Mouse (Mus musculus) stomach, embryonic 14.5 days (tissue): ENCODE results near the gene Spns3. TPM values are rescaled to one million over a fixed set of nuclear protein-coding genes. Genes with fewer than 3 reads are reported as not detected.

Experiments used
- ATAC-seq: fragments of 200-750 bp; cut with Nextera tagmentation; 2 replicates; pipeline ENCODE4 v1.8.0; 2017; ENCODE audit warnings: low read depth, moderate TSS enrichment; ENCODE audit not compliant: insufficient number of reproducible peaks, insufficient read depth, low FRiP score
- H3K27ac ChIP-seq: fragments of 300-500 bp; sonication (generic); 2 replicates; pipeline ENCODE4 v1.5.1; 2014; ENCODE audit warnings: mild to moderate bottlenecking, low read length, moderate library complexity, mixed read lengths
- H3K27me3 ChIP-seq: fragments of 300-500 bp; sonication (generic); 2 replicates; pipeline ENCODE4 v1.6.1; 2014; ENCODE audit warnings: low read length, control low read depth, mixed read lengths; ENCODE audit not compliant: control insufficient read depth, insufficient read depth
- H3K36me3 ChIP-seq: fragments of 300-500 bp; sonication (generic); 2 replicates; pipeline ENCODE4 v1.6.1; 2014; ENCODE audit warnings: mild to moderate bottlenecking, control low read depth, low read length, moderate library complexity, mixed read lengths; ENCODE audit not compliant: control insufficient read depth, insufficient read depth
- H3K4me1 ChIP-seq: fragments of 300-500 bp; sonication (generic); 2 replicates; pipeline ENCODE4 v1.6.1; 2014; ENCODE audit warnings: low read length, control low read depth, mixed read lengths; ENCODE audit not compliant: control insufficient read depth, insufficient read depth
- H3K4me2 ChIP-seq: fragments of 300-500 bp; sonication (generic); replicated peaks from 2 replicates; pipeline ENCODE4 v1.6.1; 2014; ENCODE audit warnings: low read depth, low read length, control low read depth
- H3K4me3 ChIP-seq: fragments of 300-500 bp; sonication (generic); 2 replicates; pipeline ENCODE4 v1.5.1; 2014; ENCODE audit warnings: low read depth, low read length, control low read depth
- H3K9ac ChIP-seq: fragments of 300-500 bp; sonication (generic); replicated peaks from 2 replicates; pipeline ENCODE4 v1.6.1; 2014; ENCODE audit warnings: low read depth, mild to moderate bottlenecking, control low read depth, low read length, moderate library complexity, mixed read lengths
- H3K9me3 ChIP-seq: fragments of 300-500 bp; sonication (generic); 2 replicates; pipeline ENCODE4 v1.6.1; 2016; ENCODE audit warnings: low read depth, low read length, control low read depth; ENCODE audit not compliant: control insufficient read depth
- WGBS: fragments of 180-500 bp; shearing (Covaris S2); extraction: QIAGEN DNeasy Blood & Tissue Kit; methylation state at CpG from one replicate; pipeline ENCODE4 v1.1.7; 2014; 5-methylcytosine and 5-hydroxymethylcytosine counted together
- polyA plus RNA-seq: library from polyadenylated mRNA; unstranded; fragments of >200 nt; fragmentation: Nextera tagmentation; extraction: Ambion mirVana; gene quantifications from 2 replicates; pipeline ENCODE4 v1.2.1, GENCODE M21; 2014

The Spns3 gene
- polyA plus RNA-seq, 1 experiment from 2014 or later: not detected

DNA sequence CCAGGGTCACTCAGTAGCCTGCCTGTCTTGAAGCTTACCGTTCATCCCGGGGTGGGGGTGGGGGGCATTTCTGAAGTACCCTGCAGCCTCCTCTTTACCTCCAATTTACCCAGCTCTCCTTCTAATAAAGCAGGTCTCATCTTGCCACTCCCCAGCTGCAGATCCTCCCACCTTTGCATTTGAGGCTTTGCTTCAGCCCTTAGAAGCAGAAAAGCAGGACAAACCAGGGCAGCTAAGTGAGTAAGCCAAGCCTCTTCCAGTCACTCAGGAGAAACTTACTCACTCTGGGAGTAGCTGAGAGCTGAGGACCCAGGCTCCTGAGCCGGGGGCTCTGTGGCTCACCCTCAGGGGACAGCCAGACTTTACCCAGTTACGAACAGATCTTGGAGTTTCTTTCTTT lies 28.2 kb upstream of the Spns3 start:
- no peaks in the 10 kb centered on the region for H3K9me3 ChIP-seq
- no peak for ATAC-seq
- no peaks in the 10 kb centered on the region for H3K36me3 ChIP-seq
- H3K4me1 ChIP-seq: peaks cover 7% of the 10 kb centered on the region; the same call in 1 of the 2 replicates
- 65% methylated on average over 4 of the region's 4 CpGs for WGBS
- no peak overlapping the region for H3K27ac ChIP-seq
- H3K4me2 ChIP-seq: no peak overlapping the region
- H3K4me3 ChIP-seq: no peak overlapping the region
- H3K27me3 ChIP-seq: no peaks in the 10 kb centered on the region
- no peak overlapping the region for H3K9ac ChIP-seq

DNA sequence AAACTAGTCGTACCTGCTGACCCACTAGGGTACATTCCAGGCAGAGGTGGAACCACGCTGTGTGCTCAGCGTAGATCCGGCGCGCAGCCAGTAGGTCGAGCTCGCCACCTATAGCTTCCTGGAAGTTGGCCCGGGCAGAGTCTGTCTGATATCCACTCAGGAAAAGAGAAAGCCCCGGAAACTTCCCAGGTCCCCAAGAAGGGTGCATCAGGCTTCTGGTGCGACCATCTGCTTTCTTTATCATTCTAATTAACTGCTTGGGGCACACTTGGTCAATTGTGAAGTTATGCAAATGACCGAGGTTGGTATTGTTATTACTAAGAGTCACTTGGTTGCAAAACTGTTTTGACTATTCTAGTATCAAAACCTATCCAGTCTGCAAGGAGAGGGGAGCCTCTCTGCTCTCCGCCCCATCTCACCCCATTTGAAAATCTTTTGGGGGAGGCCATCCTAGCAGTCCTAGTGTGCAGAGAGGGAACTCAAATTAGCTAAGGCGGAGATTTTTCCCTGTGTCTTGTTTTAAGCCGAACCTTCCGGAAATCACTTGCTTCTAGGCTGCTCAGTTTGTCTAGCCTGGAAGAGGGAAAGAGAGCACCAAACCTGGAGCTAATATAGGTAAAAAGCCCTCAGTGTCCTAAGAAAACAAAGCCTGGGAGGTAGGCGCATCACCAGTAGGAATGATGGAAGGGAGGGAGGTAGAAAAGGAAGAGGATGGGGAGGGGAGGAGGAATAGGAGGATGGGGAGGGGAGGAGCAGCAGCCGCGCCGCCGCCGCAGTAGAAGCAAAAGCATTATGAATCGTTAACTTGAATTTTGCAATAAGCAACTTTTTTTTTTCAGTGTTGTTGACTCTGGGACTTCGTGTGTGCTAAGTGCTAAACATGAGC lies 26.4 kb upstream of the Spns3 start:
- Histone ChIP-seq H3K9ac (no peak overlapping the region), H3K9me3 (no peaks in the 10 kb centered on the region), H3K4me3 (peak overlapping the region; percentile 25), H3K36me3 (no peaks in the 10 kb centered on the region), H3K27ac (no peak overlapping the region), H3K4me2 (peak overlapping the region; percentile 51), H3K27me3 (no peaks in the 10 kb centered on the region), H3K4me1 (peaks cover 7% of the 10 kb centered on the region; the same call in 1 of the 2 replicates)
- 4% methylated on average over 24 of the region's 24 CpGs for WGBS
- no peak for ATAC-seq

DNA sequence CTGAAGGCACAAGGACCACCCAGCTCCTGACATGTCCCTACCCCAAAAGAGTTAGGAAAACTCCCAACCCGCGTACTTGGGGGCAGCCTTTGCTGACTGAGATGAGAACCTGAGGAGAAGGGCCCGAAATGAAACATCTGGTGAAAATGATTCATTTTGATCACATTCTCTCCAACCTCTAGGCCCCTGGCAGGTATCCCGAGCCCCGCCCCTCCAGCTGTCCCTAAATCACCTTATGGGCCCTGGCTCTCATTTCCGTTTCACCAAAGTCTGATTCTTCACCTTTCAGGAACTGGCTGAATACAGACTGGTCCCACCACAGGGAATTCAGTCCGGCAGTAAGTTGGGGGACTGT lies 25.8 kb upstream of the Spns3 start:
- H3K27ac ChIP-seq: no peak overlapping the region
- H3K9me3 ChIP-seq: no peaks in the 10 kb centered on the region
- peak overlapping the region; percentile 25 for H3K4me3 ChIP-seq
- H3K9ac ChIP-seq: no peak overlapping the region
- no peaks in the 10 kb centered on the region for H3K36me3 ChIP-seq
- WGBS: 14% methylated on average over 7 of the region's 7 CpGs
- no peaks in the 10 kb centered on the region for H3K27me3 ChIP-seq
- peaks cover 7% of the 10 kb centered on the region; the same call in 1 of the 2 replicates for H3K4me1 ChIP-seq
- ATAC-seq: no peak
- H3K4me2 ChIP-seq: peak overlapping the region; percentile 51

- Histone ChIP-seq H3K9me3 (no peaks in the 10 kb centered on the region), H3K4me1 (peaks cover 7% of the 10 kb centered on the region; the same call in 1 of the 2 replicates), H3K36me3 (no peaks in the 10 kb centered on the region), H3K9ac (no peak overlapping the region), H3K27me3 (no peaks in the 10 kb centered on the region), H3K27ac (no peak overlapping the region), H3K4me2 (no peak overlapping the region), H3K4me3 (no peak overlapping the region)
- no peak for ATAC-seq
- 84% methylated on average over 1 of the region's 1 CpGs for WGBS
These were observed 23.5 kb upstream of the Spns3 start for GRCm38 (mm10) chr11:72573819-72574218.

DNA sequence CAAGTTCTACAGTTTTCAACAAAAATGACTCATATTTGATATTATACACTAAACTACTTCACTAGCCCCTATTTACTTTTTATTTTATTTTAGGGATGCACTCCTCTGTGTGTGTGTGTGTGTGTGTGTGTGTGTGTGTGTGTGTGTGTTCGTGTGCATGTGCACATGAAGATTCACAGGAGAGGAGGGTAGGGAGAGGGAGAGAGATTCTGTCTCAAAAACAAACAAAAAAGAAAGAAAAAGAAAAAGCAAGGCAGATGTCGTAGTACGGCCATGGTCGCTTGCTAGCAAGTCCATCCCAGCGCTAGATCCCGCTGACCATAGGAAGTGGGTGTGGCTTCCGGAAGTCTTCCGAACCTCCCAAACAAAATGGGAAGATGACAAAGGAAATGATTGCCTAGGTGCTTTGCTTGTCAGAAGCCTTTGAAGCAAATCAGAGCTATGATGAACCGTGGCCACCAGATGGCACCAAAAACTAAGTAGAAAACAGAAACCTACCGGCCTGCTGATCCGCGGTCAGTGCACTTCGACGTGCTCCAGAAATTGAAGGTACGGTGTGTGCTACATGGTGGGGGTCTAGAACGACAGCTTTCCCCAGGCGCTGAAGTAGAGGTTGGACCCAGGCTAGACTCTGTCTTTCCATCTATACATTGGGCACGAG lies 20.1 kb upstream of the Spns3 start:
- H3K9ac ChIP-seq: no peak overlapping the region
- H3K36me3 ChIP-seq: no peaks in the 10 kb centered on the region
- 4% methylated on average over 18 of the region's 18 CpGs for WGBS
- no peak for ATAC-seq
- no peak overlapping the region for H3K4me3 ChIP-seq
- peak overlapping the region; percentile 40 for H3K4me2 ChIP-seq
- no peaks in the 10 kb centered on the region for H3K27me3 ChIP-seq
- no peaks in the 10 kb centered on the region for H3K9me3 ChIP-seq
- no peaks in the 10 kb centered on the region for H3K4me1 ChIP-seq
- H3K27ac ChIP-seq: no peak overlapping the region

- H3K27me3 ChIP-seq: no peaks in the 10 kb centered on the region
- H3K36me3 ChIP-seq: no peaks in the 10 kb centered on the region
- H3K9me3 ChIP-seq: no peaks in the 10 kb centered on the region
- no peak overlapping the region for H3K4me3 ChIP-seq
- no peak overlapping the region for H3K9ac ChIP-seq
- no peak overlapping the region for H3K27ac ChIP-seq
- ATAC-seq: no peak
- no peaks in the 10 kb centered on the region for H3K4me1 ChIP-seq
- H3K4me2 ChIP-seq: no peak overlapping the region
- whole genome bisulfite sequencing: 75% methylated on average over 11 of the region's 11 CpGs
These were observed 19.5 kb upstream of the Spns3 start for GRCm38 (mm10) chr11:72569671-72570318.

DNA sequence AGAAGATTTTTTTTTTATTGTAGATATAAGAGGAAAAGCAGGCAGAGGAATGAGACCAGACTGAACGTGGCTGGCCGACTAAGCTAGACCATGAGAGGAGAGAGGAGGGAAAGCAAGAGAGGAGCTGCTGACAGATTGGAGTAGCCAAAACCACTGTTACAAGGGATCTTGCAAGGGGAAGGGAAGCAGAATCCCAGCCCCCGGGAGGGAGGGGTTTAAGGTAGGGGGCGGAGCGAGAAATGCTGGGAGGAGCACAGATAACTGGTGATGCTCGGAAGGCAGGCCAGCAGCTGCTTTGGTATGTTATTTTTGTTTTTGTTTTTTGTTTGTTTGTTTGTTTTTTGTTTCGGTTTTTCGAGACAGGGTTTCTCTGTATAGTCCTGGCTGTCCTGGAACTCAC lies 18.7 kb upstream of the Spns3 start:
- no peaks in the 10 kb centered on the region for H3K36me3 ChIP-seq
- no peak overlapping the region for H3K4me2 ChIP-seq
- no peak for ATAC-seq
- H3K27me3 ChIP-seq: no peaks in the 10 kb centered on the region
- H3K9ac ChIP-seq: no peak overlapping the region
- H3K9me3 ChIP-seq: no peaks in the 10 kb centered on the region
- H3K4me3 ChIP-seq: no peak overlapping the region
- no peaks in the 10 kb centered on the region for H3K4me1 ChIP-seq
- no peak overlapping the region for H3K27ac ChIP-seq
- WGBS: 42% methylated on average over 8 of the region's 8 CpGs

DNA sequence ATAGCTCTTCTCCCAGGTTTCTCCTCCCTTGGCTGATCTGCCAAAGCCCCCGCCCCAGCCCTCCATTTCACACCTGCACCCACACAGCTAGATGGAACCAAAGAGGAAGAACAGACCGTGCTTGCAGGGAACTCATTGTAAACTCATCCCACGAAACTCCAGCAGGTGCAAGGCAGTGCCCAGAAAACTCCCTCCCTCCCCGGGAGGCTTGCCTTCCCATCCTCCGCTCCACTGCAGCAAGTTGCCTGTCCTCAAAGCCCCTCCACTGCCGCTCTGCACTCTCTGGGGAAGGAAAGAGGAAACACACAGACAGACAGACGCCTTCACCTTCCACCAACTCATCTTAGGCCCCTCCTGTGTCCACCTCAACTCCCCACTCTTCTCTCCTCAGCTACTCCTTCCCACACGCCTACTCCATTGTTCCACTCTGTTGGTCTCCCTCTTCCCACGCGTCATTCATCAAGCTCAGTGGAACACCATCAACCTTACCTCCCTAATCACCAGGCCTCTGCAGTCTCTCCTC lies 16.6 kb upstream of the Spns3 start:
- no peak overlapping the region for H3K4me2 ChIP-seq
- ATAC-seq: no peak
- no peak overlapping the region for H3K9ac ChIP-seq
- H3K4me3 ChIP-seq: no peak overlapping the region
- H3K4me1 ChIP-seq: no peaks in the 10 kb centered on the region
- WGBS: 38% methylated on average over 9 of the region's 10 CpGs
- no peak overlapping the region for H3K27ac ChIP-seq
- H3K36me3 ChIP-seq: no peaks in the 10 kb centered on the region
- no peaks in the 10 kb centered on the region for H3K9me3 ChIP-seq
- no peaks in the 10 kb centered on the region for H3K27me3 ChIP-seq
